Mouse (Mus musculus) c-Kit-positive CD71-positive TER-119-negative erythroid progenitor cells, embryonic 14.5 days (primary cell): ENCODE results near the gene 4930432M17Rik.

Experiments
- DNase-seq: peaks from one replicate; pipeline ENCODE4 v3.0.0-alpha.2; 2013; ENCODE audit warnings: low read depth

The 4930432M17Rik gene

GRCm38 (mm10) chr3:121710894-121711531 is 40.5 kb downstream of the 4930432M17Rik start:
- DNase-seq = no peak

GRCm38 (mm10) chr3:121712222-121712621 is 41.7 kb downstream of the 4930432M17Rik start:
- DNase-seq = no peak

- no peak for DNase-seq
Measured at GRCm38 (mm10) chr3:121713151-121713701, 42.7 kb downstream of the 4930432M17Rik start.

GRCm38 (mm10) chr3:121713816-121714215 is 43.3 kb downstream of the 4930432M17Rik start:
- no peak for DNase-seq

- DNase-seq = no peak
Measured at GRCm38 (mm10) chr3:121714461-121714860, 43.9 kb downstream of the 4930432M17Rik start.

GRCm38 (mm10) chr3:121715336-121715735 is 44.8 kb downstream of the 4930432M17Rik start:
- DNase-seq = no peak

GRCm38 (mm10) chr3:121715741-121716459 is 45.3 kb downstream of the 4930432M17Rik start:
- DNase-seq = no peak

- DNase-seq = no peak
Measured at GRCm38 (mm10) chr3:121716480-121716879, 45.9 kb downstream of the 4930432M17Rik start.

- DNase-seq = no peak
Measured at GRCm38 (mm10) chr3:121718679-121719078, 48.1 kb downstream of the 4930432M17Rik start.

GRCm38 (mm10) chr3:121719701-121720100 is 49.1 kb downstream of the 4930432M17Rik start:
- no peak for DNase-seq

- DNase-seq = no peak
Measured at GRCm38 (mm10) chr3:121720801-121721690, 50.5 kb downstream of the 4930432M17Rik start.

- no peak for DNase-seq
Measured at GRCm38 (mm10) chr3:121721691-121722070, 51.1 kb downstream of the 4930432M17Rik start.

- no peak for DNase-seq
Measured at GRCm38 (mm10) chr3:121722971-121723844, 52.6 kb downstream of the 4930432M17Rik start, which contains the start of gene F3. TSS of gene F3 (plus strand) at chr3:121723537.

- DNase-seq = no peak
Measured at GRCm38 (mm10) chr3:121723968-121724524, 53.5 kb downstream of the 4930432M17Rik start.

GRCm38 (mm10) chr3:121724553-121724952 is 54.0 kb downstream of the 4930432M17Rik start:
- no peak for DNase-seq

GRCm38 (mm10) chr3:121725651-121726050 is 55.1 kb downstream of the 4930432M17Rik start:
- no peak for DNase-seq

GRCm38 (mm10) chr3:121729678-121730077 is 59.1 kb downstream of the 4930432M17Rik start:
- DNase-seq = no peak
